Mouse (Mus musculus) adrenal gland, postnatal 10 days (tissue): ENCODE results near the gene Apol9b. TPM values are rescaled to one million over a fixed set of nuclear protein-coding genes. Genes with fewer than 3 reads are reported as not detected.
A peak's percentile ranks its signal among the peaks of the same experiment; 100 is the strongest.

ENCODE experiments used
- DNase-seq: peaks from one replicate; pipeline ENCODE4 v3.0.0; 2021; ENCODE audit warnings: mixed read lengths
- total RNA-seq, 2 experiments: library from RNA; stranded (reverse); gene quantifications; 2 replicates each; pipeline ENCODE4 v1.2.3; 2021

The Apol9b gene
- total RNA-seq, 2 experiments from 2014 or later = 0.30 to 0.42 TPM

GRCm38 (mm10) chr15:77782449-77783014 is 53.7 kb downstream of the Apol9b start:
- DNase-seq = peak; percentile 67

- no peak for DNase-seq
Measured at GRCm38 (mm10) chr15:77784039-77784824, 55.4 kb downstream of the Apol9b start.

- DNase-seq = no peak
Measured at GRCm38 (mm10) chr15:77785807-77786206, 57.0 kb downstream of the Apol9b start.

Other genes with a start within 250 kb of the Apol9b start
- not detected for gene Apol11a, start 220.8 kb upstream of the Apol9b start, total RNA-seq
- gene Apol7c, start 195.7 kb upstream of the Apol9b start, total RNA-seq = under 1 TPM; 0.30 to 0.33 TPM
- gene 1700025B11Rik, start 167.1 kb upstream of the Apol9b start, total RNA-seq = not detected
- under 1 TPM in 1 of 2 experiments, not detected in 1; 0.18 TPM for gene Apol10b, start 132.9 kb upstream of the Apol9b start, total RNA-seq
- gene Gm36245, start 129.8 kb upstream of the Apol9b start, total RNA-seq = not detected
- under 1 TPM; 0.39 to 0.61 TPM for gene Apol11b, start 85.8 kb upstream of the Apol9b start, total RNA-seq
- gene Apol7e, start 30.2 kb upstream of the Apol9b start, total RNA-seq = under 1 TPM; 0.18 to 0.48 TPM
- gene Apol8, start 28.0 kb downstream of the Apol9b start, total RNA-seq = under 1 TPM; 0.39 to 0.88 TPM
- 100 to 1,000 TPM; 222 to 260 TPM for gene Myh9, start 113.1 kb downstream of the Apol9b start, total RNA-seq
- 100 to 1,000 TPM; 321 to 368 TPM for gene Txn2, start 200.0 kb downstream of the Apol9b start, total RNA-seq
- gene Foxred2, start 227.7 kb downstream of the Apol9b start, total RNA-seq = 1 to 10 TPM; 2.7 TPM
- 100 to 1,000 TPM; 147 to 154 TPM for gene Eif3d, start 241.8 kb downstream of the Apol9b start, total RNA-seq